In the genomic region with DNA sequence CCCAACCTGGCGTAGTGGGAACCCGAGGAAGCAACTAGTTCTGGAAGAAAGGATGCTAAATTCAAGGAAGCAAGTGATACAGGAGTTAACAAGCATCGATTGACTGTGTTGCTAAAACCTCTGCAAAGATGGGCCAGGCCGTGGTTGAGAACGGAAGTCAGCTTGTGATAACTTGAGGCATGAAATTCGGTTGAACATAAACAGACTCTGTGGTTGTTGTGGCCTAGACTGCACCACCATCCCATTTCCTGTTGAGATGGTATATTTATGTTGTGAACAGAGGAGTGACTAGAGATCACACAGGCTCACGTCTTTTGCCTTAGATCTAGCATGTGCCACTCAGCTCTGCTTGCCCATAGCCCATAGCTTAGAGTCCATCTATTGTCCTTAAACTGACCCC, we compare ENCODE assay signal across 17 mouse cellular contexts. TPM values are rescaled to one million over a fixed set of nuclear protein-coding genes. Genes with fewer than 3 reads are reported as not detected.
DNase-seq lines count a peak whose midpoint lies in the region; ATAC-seq and TF ChIP-seq lines count a peak whose summit lies in the region.
"Had no signal": no experiment of that assay in that cellular context is flagged by ENCODE, and none has a peak within 500 bp of the region (broad histone marks: within the 10 kb centered on the region; RNA-seq: fewer than 3 reads in every experiment).

No protein-coding gene starts in this region.

- H3K27me3 ChIP-seq in liver, postnatal 0 days (ENCODE audit: insufficient read depth, low read length) = no peaks in the 10 kb centered on the region
- no peaks in the 10 kb centered on the region for H3K27me3 ChIP-seq in spleen, adult 2 months (ENCODE audit: control insufficient read depth, insufficient read depth, low read length)
- H3K27me3 ChIP-seq in midbrain, postnatal 0 days (ENCODE audit: insufficient read depth, low read length) = no peaks in the 10 kb centered on the region
- no peaks in the 10 kb centered on the region for H3K27me3 ChIP-seq in heart, embryonic 11.5 days (ENCODE audit: control insufficient read depth, insufficient read depth, low read length)
- H3K27me3 ChIP-seq: forebrain, embryonic 12.5 days; heart, embryonic 12.5 days; hindbrain, embryonic 15.5 days; limb, embryonic 13.5 days had no signal

- H3K4me2 ChIP-seq in liver, postnatal 0 days (ENCODE audit: low read depth, low read length) = no peak overlapping the region
- no peak overlapping the region for H3K4me2 ChIP-seq in midbrain, postnatal 0 days (ENCODE audit: low read depth, low read length, poor library complexity, severe bottlenecking)
- no peak overlapping the region for H3K4me2 ChIP-seq in heart, embryonic 11.5 days
- H3K4me2 ChIP-seq: forebrain, embryonic 12.5 days; heart, embryonic 12.5 days; hindbrain, embryonic 15.5 days; limb, embryonic 13.5 days had no signal

- ATAC-seq in liver, postnatal 0 days = no peak
- ATAC-seq in midbrain, postnatal 0 days (ENCODE audit: low FRiP score) = no peak
- ATAC-seq in heart, embryonic 11.5 days (replicated peaks; ENCODE audit: insufficient number of reproducible peaks, low FRiP score, low TSS enrichment) = no peak

- TF ChIP-seq POLR2A in lung, adult 2 months (IDR thresholded peaks at IDR 0.05; ENCODE audit: borderline replicate concordance, extremely low read depth, low read depth, low read length) = no peak
- no peak for TF ChIP-seq POLR2A in spleen, adult 2 months (IDR thresholded peaks at IDR 0.05; ENCODE audit: low read depth, low read length)

- H3K9me3 ChIP-seq in liver, postnatal 0 days (ENCODE audit: low read length) = no peaks in the 10 kb centered on the region
- H3K9me3 ChIP-seq in midbrain, postnatal 0 days (ENCODE audit: low read length) = no peaks in the 10 kb centered on the region
- no peaks in the 10 kb centered on the region for H3K9me3 ChIP-seq in heart, embryonic 11.5 days (replicated peaks; ENCODE audit: control insufficient read depth, low read length)
- H3K9me3 ChIP-seq: embryonic facial prominence, embryonic 10.5 days; forebrain, embryonic 12.5 days; heart, embryonic 12.5 days; hindbrain, embryonic 15.5 days; limb, embryonic 13.5 days had no signal

- H3K4me1 ChIP-seq in lung, adult 2 months (ENCODE audit: control insufficient read depth, insufficient read depth, low read length) = no peaks in the 10 kb centered on the region; the same call in 1 of the 2 replicates
- H3K4me1 ChIP-seq in liver, postnatal 0 days (ENCODE audit: insufficient read depth) = no peaks in the 10 kb centered on the region
- peaks cover 18% of the 10 kb centered on the region for H3K4me1 ChIP-seq in spleen, adult 2 months (ENCODE audit: control insufficient read depth, insufficient read depth, insufficient read length)
- H3K4me1 ChIP-seq in midbrain, postnatal 0 days (ENCODE audit: insufficient read depth, low read length) = no peaks in the 10 kb centered on the region
- H3K4me1 ChIP-seq in heart, embryonic 11.5 days (ENCODE audit: control insufficient read depth, insufficient read depth, low read length) = no peaks in the 10 kb centered on the region
- H3K4me1 ChIP-seq: embryonic facial prominence, embryonic 10.5 days; forebrain, embryonic 12.5 days; heart, embryonic 12.5 days; hindbrain, embryonic 15.5 days; limb, embryonic 13.5 days had no signal

- WGBS in lung, adult 2 months = 56% methylated on average over 7 of the region's 7 CpGs
- WGBS in liver, postnatal 0 days (ENCODE audit: insufficient replicate concordance) = 31% methylated on average over 7 of the region's 7 CpGs
- WGBS in spleen, adult 2 months = 17% methylated on average over 7 of the region's 7 CpGs
- WGBS in midbrain, postnatal 0 days = 91% methylated on average over 7 of the region's 7 CpGs
- 77% methylated on average over 7 of the region's 7 CpGs for WGBS in heart, embryonic 11.5 days (ENCODE audit: insufficient replicate concordance)

- TF ChIP-seq EP300 in liver, postnatal 0 days (IDR thresholded peaks at IDR 0.05; ENCODE audit: low read depth) = no peak

- no peak overlapping the region for H3K4me3 ChIP-seq in lung, adult 2 months (replicated peaks; ENCODE audit: extremely low read depth, low read depth, low read length)
- no peak overlapping the region for H3K4me3 ChIP-seq in liver, postnatal 0 days (ENCODE audit: low read depth, low read length)
- no peak overlapping the region for H3K4me3 ChIP-seq in spleen, adult 2 months (ENCODE audit: extremely low read depth, insufficient read depth, insufficient read length)
- no peak overlapping the region for H3K4me3 ChIP-seq in midbrain, postnatal 0 days (ENCODE audit: low read depth, low read length)
- no peak overlapping the region for H3K4me3 ChIP-seq in heart, embryonic 11.5 days (ENCODE audit: low read depth, low read length)
- H3K4me3 ChIP-seq: embryonic facial prominence, embryonic 10.5 days; forebrain, embryonic 12.5 days; gastrocnemius, adult 2 months; heart, embryonic 12.5 days; hindbrain, embryonic 15.5 days; limb, embryonic 13.5 days; myocyte had no signal

- no peak for TF ChIP-seq CTCF in lung, adult 2 months (IDR thresholded peaks at IDR 0.05; ENCODE audit: insufficient read depth, low read length)
- TF ChIP-seq CTCF in liver, postnatal 0 days (IDR thresholded peaks at IDR 0.05; ENCODE audit: low read depth) = no peak
- no peak for TF ChIP-seq CTCF in spleen, adult 2 months (IDR thresholded peaks at IDR 0.05; ENCODE audit: extremely low read depth, insufficient read depth, insufficient read length, insufficient replicate concordance)
- no peak for TF ChIP-seq CTCF in midbrain, postnatal 0 days (IDR thresholded peaks at IDR 0.05)

- no peak overlapping the region for H3K9ac ChIP-seq in liver, postnatal 0 days (replicated peaks)
- no peak overlapping the region for H3K9ac ChIP-seq in midbrain, postnatal 0 days (replicated peaks; ENCODE audit: low read length, poor library complexity, severe bottlenecking)
- H3K9ac ChIP-seq in heart, embryonic 11.5 days (ENCODE audit: low read depth, low read length) = no peak overlapping the region
- H3K9ac ChIP-seq: forebrain, embryonic 12.5 days; heart, embryonic 12.5 days; hindbrain, embryonic 15.5 days; limb, embryonic 13.5 days had no signal

- DNase-seq in lung, postnatal 14 days = peak; percentile 3
- DNase-seq in lung, adult 2 months = no peak
- peak; percentile 11 for DNase-seq in liver, postnatal 0 days
- peak; percentile 33 to 65 for DNase-seq in spleen, adult 2 months (ENCODE audit: low read depth in 1 of 2, low spot score in 2 of 2)
- no peak for DNase-seq in midbrain, postnatal 0 days (ENCODE audit: low spot score)
- no peak for DNase-seq in layer of hippocampus, postnatal 36 days
- no peak for DNase-seq in frontal cortex, postnatal 36 days (ENCODE audit: low spot score in 2 of 2)
- DNase-seq: cerebellum, adult 2 months; gastrocnemius, adult 2 months had no signal

- H3K27ac ChIP-seq in liver, postnatal 0 days (ENCODE audit: low read depth) = no peak overlapping the region
- no peak overlapping the region for H3K27ac ChIP-seq in spleen, adult 2 months (ENCODE audit: insufficient read depth, low read length)
- H3K27ac ChIP-seq in midbrain, postnatal 0 days (ENCODE audit: low read depth, low read length) = no peak overlapping the region
- H3K27ac ChIP-seq in heart, embryonic 11.5 days (ENCODE audit: low read depth, low read length) = no peak overlapping the region
- H3K27ac ChIP-seq: embryonic facial prominence, embryonic 10.5 days; forebrain, embryonic 12.5 days; gastrocnemius, adult 2 months; hindbrain, embryonic 15.5 days; kidney, postnatal 0 days; limb, embryonic 13.5 days had no signal

- no peaks in the 10 kb centered on the region for H3K36me3 ChIP-seq in liver, postnatal 0 days (replicated peaks; ENCODE audit: insufficient read depth, low read length)
- H3K36me3 ChIP-seq in spleen, adult 2 months (ENCODE audit: control insufficient read depth, insufficient read depth, low read length) = no peaks in the 10 kb centered on the region
- H3K36me3 ChIP-seq in midbrain, postnatal 0 days (ENCODE audit: insufficient read depth, low read length) = no peaks in the 10 kb centered on the region
- H3K36me3 ChIP-seq in heart, embryonic 11.5 days (ENCODE audit: control insufficient read depth, insufficient read depth, low read length) = no peaks in the 10 kb centered on the region
- H3K36me3 ChIP-seq: embryonic facial prominence, embryonic 10.5 days; forebrain, embryonic 12.5 days; heart, embryonic 12.5 days; hindbrain, embryonic 15.5 days; limb, embryonic 13.5 days had no signal

RNA-seq across cellular contexts. Expression of a gene that starts 36.5 kb away (rescaled TPM):
- 0.53 and 0.75 TPM in 2 replicates for polyA plus RNA-seq in lung, adult 2 months (2012; rRNA removed)
- polyA plus RNA-seq in liver, postnatal 0 days (2015; fragmentation: Nextera tagmentation; extraction: Ambion mirVana) = 0.02 and 0.05 TPM in 2 replicates
- polyA plus RNA-seq in spleen, adult 2 months (2012; rRNA removed) = 2.0 and 3.3 TPM in 2 replicates
- 2.1 and 2.6 TPM in 2 replicates for total RNA-seq in midbrain, postnatal 0 days (2014; rRNA removed)
- polyA plus RNA-seq in midbrain, postnatal 0 days (2015; fragmentation: Nextera tagmentation; extraction: Ambion mirVana) = 3.4 TPM in 2 replicates
- 1 to 10 TPM; 2.8 to 4.4 TPM for total RNA-seq in layer of hippocampus, postnatal 36 days (2021)
- 0.10 and 0.20 TPM in 2 replicates for polyA plus RNA-seq in heart, embryonic 11.5 days (2014; fragmentation: Nextera tagmentation; extraction: Ambion mirVana)

Comparison
In these comparisons a context has a peak if more than half of its experiments do, and no peak if none do; other contexts are left out.
1. DNase-seq: peak in lung, postnatal 14 days (single experiment), liver, postnatal 0 days (single experiment) and spleen, adult 2 months (2 of 2); none in lung, adult 2 months (single experiment), midbrain, postnatal 0 days (single experiment), layer of hippocampus, postnatal 36 days (0 of 2) and frontal cortex, postnatal 36 days (0 of 2).